Mouse (Mus musculus) cerebellum, postnatal 25 days (tissue): ENCODE results near the gene Jaml.

ENCODE experiments used
- DNase-seq, 2 experiments: peaks; one replicate each; pipeline ENCODE4 v3.0.0; 2021; ENCODE audit warnings: mixed read lengths in 2 of 2

Jaml gene

GRCm38 (mm10) chr9:45122209-45122761 lies 43.3 kb downstream of the Jaml start:
- peak; percentile 61 to 73 for DNase-seq

- no peak for DNase-seq
These were observed 46.2 kb downstream of the Jaml start for GRCm38 (mm10) chr9:45125211-45125610.

- no peak for DNase-seq
These were observed 48.0 kb downstream of the Jaml start for GRCm38 (mm10) chr9:45126941-45127340.

GRCm38 (mm10) chr9:45130119-45130518 lies 51.1 kb downstream of the Jaml start:
- DNase-seq = no peak

- peak; percentile 85 to 92 for DNase-seq
These were observed 54.7 kb downstream of the Jaml start for GRCm38 (mm10) chr9:45133484-45134310.

GRCm38 (mm10) chr9:45136442-45137169 lies 57.6 kb downstream of the Jaml start:
- DNase-seq = no peak

GRCm38 (mm10) chr9:45138191-45139032 lies 59.4 kb downstream of the Jaml start, which contains the start of gene Scn4b:
Gene Scn4b (plus strand): TSS chr9:45138395.
- DNase-seq = peak; percentile 48 to 61

- peak in 1 of 2 experiments; percentile 2 for DNase-seq
These were observed 60.1 kb downstream of the Jaml start for GRCm38 (mm10) chr9:45139082-45139481.

GRCm38 (mm10) chr9:45140945-45141344 lies 62.0 kb downstream of the Jaml start:
- DNase-seq = no peak

GRCm38 (mm10) chr9:45142686-45143085 lies 63.7 kb downstream of the Jaml start:
- peak in 1 of 2 experiments; percentile 6 for DNase-seq

GRCm38 (mm10) chr9:45145533-45146266 lies 66.7 kb downstream of the Jaml start:
- DNase-seq = no peak

GRCm38 (mm10) chr9:45146267-45146597 lies 67.2 kb downstream of the Jaml start:
- peak; percentile 85 to 90 for DNase-seq

- no peak for DNase-seq
These were observed 72.0 kb downstream of the Jaml start for GRCm38 (mm10) chr9:45150933-45151332.

GRCm38 (mm10) chr9:45153361-45153760 lies 74.4 kb downstream of the Jaml start:
- DNase-seq = no peak
